Comparison of ENCODE assay signal across 8 mouse cellular contexts in the genomic region with DNA sequence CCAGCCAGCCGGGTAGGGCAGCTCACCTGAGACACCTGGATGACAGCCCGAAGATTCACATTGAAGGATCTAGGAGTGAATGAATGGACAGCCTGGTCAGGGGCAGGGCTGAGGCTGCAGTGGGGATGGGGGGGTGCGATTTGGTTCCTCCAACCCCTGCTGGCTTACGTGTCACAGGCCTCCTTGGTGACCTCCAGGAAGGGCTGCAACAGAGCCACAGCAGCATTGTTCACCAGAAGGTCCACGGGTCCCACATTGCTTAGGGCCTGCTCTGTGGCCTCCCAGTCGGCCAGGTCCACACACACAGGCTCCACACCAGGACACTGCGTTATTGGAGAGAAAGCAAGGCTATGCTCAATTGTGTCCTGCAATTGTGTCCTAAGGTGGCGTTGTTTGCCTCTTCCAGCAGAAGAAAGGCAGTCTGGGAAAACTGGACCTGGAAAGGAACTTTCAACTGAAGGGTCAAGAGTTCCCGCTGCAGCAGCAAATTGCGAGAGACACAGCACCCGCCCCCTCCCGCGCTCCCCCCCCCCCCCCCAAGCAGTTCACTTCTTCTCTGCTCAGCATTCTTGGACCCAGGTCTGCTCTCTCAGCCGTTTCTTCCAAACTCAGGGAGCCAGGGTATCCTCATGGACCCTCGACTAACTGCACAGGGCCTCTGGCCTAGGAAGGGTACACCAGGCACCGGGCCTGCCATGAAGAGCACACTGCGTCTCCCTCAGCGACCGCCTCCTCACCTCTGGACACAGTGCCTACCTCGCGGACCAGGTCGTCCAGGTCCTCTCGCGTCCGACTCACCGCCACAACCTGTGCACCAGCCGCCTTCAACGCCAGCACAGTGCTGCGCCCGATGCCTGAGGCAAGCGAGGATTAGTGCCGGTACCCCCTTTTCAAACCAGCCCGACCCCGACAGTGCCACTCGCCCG. TPM values are rescaled to one million over a fixed set of nuclear protein-coding genes. Genes with fewer than 3 reads are reported as not detected.
DNase-seq lines count a peak whose midpoint lies in the region; ATAC-seq and TF ChIP-seq lines count a peak whose summit lies in the region.

No protein-coding gene starts in this region.

- H3K4me2 ChIP-seq in hindbrain, embryonic 14.5 days (replicated peaks): peak overlapping the region; percentile 87
- peak overlapping the region; percentile 90 for H3K4me2 ChIP-seq in liver, embryonic 16.5 days (ENCODE audit: low read depth, low read length)

- H3K4me3 ChIP-seq in heart, adult 2 months: peak overlapping the region; percentile 61
- peak overlapping the region; percentile 43 for H3K4me3 ChIP-seq in hindbrain, embryonic 14.5 days (replicated peaks; ENCODE audit: low read length)
- peak overlapping the region; percentile 69 for H3K4me3 ChIP-seq in liver, embryonic 16.5 days (ENCODE audit: low read depth, low read length)

- no peaks in the 10 kb centered on the region for H3K9me3 ChIP-seq in hindbrain, embryonic 14.5 days (ENCODE audit: control insufficient read depth, low read length)
- no peaks in the 10 kb centered on the region for H3K9me3 ChIP-seq in liver, embryonic 16.5 days (replicated peaks; ENCODE audit: control insufficient read depth, low read length)

- peak; percentile 47; the same call in 1 of the 2 replicates for ATAC-seq in hindbrain, embryonic 14.5 days (ENCODE audit: low FRiP score)
- ATAC-seq in liver, embryonic 16.5 days (ENCODE audit: low read depth): peak; percentile 38

- intact Hi-C loops in heart, adult 2 months (cut with DNase I): loop anchor here (10.0 kb wide), 1 partner anchor 318 kb away; no protein-coding TSS in a partner anchor
- intact Hi-C loops in heart, postnatal 36 days (cut with DNase I): no loop called here

- H3K36me3 ChIP-seq in heart, adult 2 months (ENCODE audit: control insufficient read depth, insufficient read depth, low read length): no peaks in the 10 kb centered on the region
- peaks cover 15% of the 10 kb centered on the region for H3K36me3 ChIP-seq in hindbrain, embryonic 14.5 days (replicated peaks; ENCODE audit: control insufficient read depth, insufficient read depth)
- no peaks in the 10 kb centered on the region for H3K36me3 ChIP-seq in liver, embryonic 16.5 days (ENCODE audit: control insufficient read depth, insufficient read depth)

- H3K9ac ChIP-seq in heart, adult 2 months (ENCODE audit: low read depth, low read length): peak overlapping the region; percentile 87
- H3K9ac ChIP-seq in hindbrain, embryonic 14.5 days: peak overlapping the region; percentile 63
- peak overlapping the region; percentile 63 for H3K9ac ChIP-seq in liver, embryonic 16.5 days (ENCODE audit: low read depth, low read length)

- no peaks in the 10 kb centered on the region for H3K79me2 ChIP-seq in heart, adult 2 months (replicated peaks; ENCODE audit: control insufficient read depth, insufficient read depth, low read length)

- H3K4me1 ChIP-seq in heart, adult 2 months (ENCODE audit: control insufficient read depth, insufficient read depth, low read length): peaks cover 2% of the 10 kb centered on the region; the same call in 1 of the 2 replicates
- peaks cover 20% of the 10 kb centered on the region for H3K4me1 ChIP-seq in hindbrain, embryonic 14.5 days (replicated peaks; ENCODE audit: control insufficient read depth, insufficient read depth, low read length)
- H3K4me1 ChIP-seq in liver, embryonic 16.5 days (ENCODE audit: control insufficient read depth, low read depth, low read length): peaks cover 13% of the 10 kb centered on the region

- 21% methylated on average over 34 of the region's 36 CpGs for WGBS in heart, adult 2 months
- 16% methylated on average over 33 of the region's 36 CpGs for WGBS in hindbrain, embryonic 14.5 days
- WGBS in liver, embryonic 16.5 days (ENCODE audit: insufficient replicate concordance): 21% methylated on average over 34 of the region's 36 CpGs

- TF ChIP-seq CTCF in heart, adult 2 months (IDR thresholded peaks at IDR 0.05): no peak

- H3K27me3 ChIP-seq in heart, adult 2 months (ENCODE audit: control insufficient read depth, insufficient read depth, low read length): 0 out of 2 replicates have a peak, but pooled peaks cover 1% of the 10 kb centered on the region
- H3K27me3 ChIP-seq in hindbrain, embryonic 14.5 days (ENCODE audit: control insufficient read depth, insufficient read depth, low read length): no peaks in the 10 kb centered on the region
- H3K27me3 ChIP-seq in liver, embryonic 16.5 days (ENCODE audit: control insufficient read depth, insufficient read depth, low read depth, low read length): peaks cover 12% of the 10 kb centered on the region

- peak overlapping the region; percentile 51; the same call in 1 of the 2 replicates for H3K27ac ChIP-seq in heart, adult 2 months
- H3K27ac ChIP-seq in hindbrain, embryonic 14.5 days: no peak overlapping the region
- H3K27ac ChIP-seq in liver, embryonic 16.5 days (ENCODE audit: low read length): peak overlapping the region; percentile 56

- TF ChIP-seq EP300 in heart, adult 2 months (IDR thresholded peaks at IDR 0.05; ENCODE audit: insufficient read depth, low read depth, low read length): no peak

- DNase-seq in heart, adult 2 months: no peak
- DNase-seq in heart, postnatal 36 days: no peak
- peak; percentile 36 for DNase-seq in ZHBTc4 (ENCODE audit: low read depth, low spot score)
- DNase-seq in hindbrain, embryonic 14.5 days (ENCODE audit: low spot score): no peak
- no peak for DNase-seq in embryo, embryonic 9.5 days (ENCODE audit: extremely low spot score)
- DNase-seq in c-Kit-positive CD71-positive TER-119-positive erythroid progenitor cells, embryonic 14.5 days (ENCODE audit: low spot score): no peak
- no peak for DNase-seq in urinary bladder, postnatal 4 days (ENCODE audit: low spot score in 2 of 2)

- TF ChIP-seq POLR2A in heart, adult 2 months (IDR thresholded peaks at IDR 0.05; ENCODE audit: insufficient read depth, low read depth, low read length): no peak

RNA-seq across cellular contexts. Expression of gene Dcxr, which starts 0.6 kb away (rescaled TPM):
- 10 to 100 TPM; 12.1 to 12.9 TPM for total RNA-seq in heart, adult 2 months (2021)
- polyA plus RNA-seq in heart, adult 2 months (2012; rRNA removed): 32.0 and 35.5 TPM in 2 replicates
- 10 to 100 TPM in 1 of 2 experiments, 1 to 10 TPM in 1; 9.2 to 12.0 TPM for total RNA-seq in heart, postnatal 36 days (2021)
- polyA plus RNA-seq in hindbrain, embryonic 14.5 days (2014; fragmentation: Nextera tagmentation; extraction: Ambion mirVana): 9.0 and 13.7 TPM in 2 replicates
- 23.4 and 27.9 TPM in 2 replicates for polyA plus RNA-seq in liver, embryonic 16.5 days (2015; fragmentation: Nextera tagmentation; extraction: Ambion mirVana)

RNA-seq across cellular contexts. Expression of gene Rac3, which starts 5.2 kb away (rescaled TPM):
- total RNA-seq in heart, adult 2 months (2021): under 1 TPM; 0.70 to 0.99 TPM
- polyA plus RNA-seq in heart, adult 2 months (2012; rRNA removed): 3.3 and 4.6 TPM in 2 replicates
- total RNA-seq in heart, postnatal 36 days (2021): 1 to 10 TPM in 1 of 2 experiments, under 1 TPM in 1; 0.36 to 1.6 TPM
- polyA plus RNA-seq in hindbrain, embryonic 14.5 days (2014; fragmentation: Nextera tagmentation; extraction: Ambion mirVana): 124 and 134 TPM in 2 replicates
- 0.77 and 0.80 TPM in 2 replicates for polyA plus RNA-seq in liver, embryonic 16.5 days (2015; fragmentation: Nextera tagmentation; extraction: Ambion mirVana)

RNA-seq across cellular contexts. Expression of gene Cbr2, which starts 5.4 kb away (rescaled TPM):
- 10 to 100 TPM; 17.7 to 19.4 TPM for total RNA-seq in heart, adult 2 months (2021)
- 42.3 and 379 TPM in 2 replicates for polyA plus RNA-seq in heart, adult 2 months (2012; rRNA removed)
- 10 to 100 TPM; 14.4 to 19.7 TPM for total RNA-seq in heart, postnatal 36 days (2021)
- polyA plus RNA-seq in hindbrain, embryonic 14.5 days (2014; fragmentation: Nextera tagmentation; extraction: Ambion mirVana): 0.64 and 0.90 TPM in 2 replicates
- 0.31 TPM in 1 of 2 replicates, not detected in the other for polyA plus RNA-seq in liver, embryonic 16.5 days (2015; fragmentation: Nextera tagmentation; extraction: Ambion mirVana)

RNA-seq across cellular contexts. Expression of gene Lrrc45, which starts 12.8 kb away (rescaled TPM):
- total RNA-seq in heart, adult 2 months (2021): 1 to 10 TPM; 4.2 to 4.5 TPM
- polyA plus RNA-seq in heart, adult 2 months (2012; rRNA removed): 12.5 and 12.7 TPM in 2 replicates
- 1 to 10 TPM; 5.3 to 7.0 TPM for total RNA-seq in heart, postnatal 36 days (2021)
- 52.7 and 56.5 TPM in 2 replicates for polyA plus RNA-seq in hindbrain, embryonic 14.5 days (2014; fragmentation: Nextera tagmentation; extraction: Ambion mirVana)
- polyA plus RNA-seq in liver, embryonic 16.5 days (2015; fragmentation: Nextera tagmentation; extraction: Ambion mirVana): 9.0 and 9.7 TPM in 2 replicates

RNA-seq across cellular contexts. Expression of gene Cenpx, which starts 13.0 kb away (rescaled TPM):
- total RNA-seq in heart, adult 2 months (2021): 10 to 100 TPM; 26.4 to 34.2 TPM
- 51.4 and 53.0 TPM in 2 replicates for polyA plus RNA-seq in heart, adult 2 months (2012; rRNA removed)
- total RNA-seq in heart, postnatal 36 days (2021): 10 to 100 TPM; 33.1 to 38.3 TPM
- polyA plus RNA-seq in hindbrain, embryonic 14.5 days (2014; fragmentation: Nextera tagmentation; extraction: Ambion mirVana): 95.7 and 106 TPM in 2 replicates
- polyA plus RNA-seq in liver, embryonic 16.5 days (2015; fragmentation: Nextera tagmentation; extraction: Ambion mirVana): 78.1 and 87.1 TPM in 2 replicates

Comparison
In these comparisons a context has a peak if more than half of its experiments do, and no peak if none do; other contexts are left out.
1. RNA of gene Rac3, which starts 5.2 kb away (polyA plus RNA-seq): 124 to 134 TPM in hindbrain, embryonic 14.5 days; 3.3 to 4.6 TPM in heart, adult 2 months and 0.77 to 0.80 TPM in liver, embryonic 16.5 days; every median in the first group is over 10 times any median in the second.
2. RNA of gene Cbr2, which starts 5.4 kb away (polyA plus RNA-seq): 42.3 to 379 TPM in heart, adult 2 months; 0.64 to 0.90 TPM in hindbrain, embryonic 14.5 days and 0.31 TPM in liver, embryonic 16.5 days; every median in the first group is over 10 times any median in the second.
3. Peak in every context shown above with its lines, with median percentiles within 50 percentile points of each other: H3K4me3 ChIP-seq and H3K9ac ChIP-seq.